Mouse (Mus musculus): ENCODE results near the gene Camk1d. TPM values are rescaled to one million over a fixed set of nuclear protein-coding genes. Genes with fewer than 3 reads are reported as not detected.

Camk1d gene
- polyA plus RNA-seq, 1 experiment = 25.6 TPM

GRCm38 (mm10) chr2:5707871-5708733 is 6.2 kb downstream of the Camk1d start:
- TF ChIP-seq CTCF (IDR thresholded peaks at IDR 0.05; ENCODE audit: borderline replicate concordance, insufficient read depth, low read depth, low read length) (no peak), POLR2A (IDR thresholded peaks at IDR 0.05; ENCODE audit: borderline replicate concordance, insufficient read depth, low read length) (no peak)
- no peak overlapping the region for H3K4me3 ChIP-seq (replicated peaks; ENCODE audit: insufficient read depth, low read depth, low read length)
- H3K27ac ChIP-seq (ENCODE audit: insufficient read depth, low read length) = no peak overlapping the region
- no peaks in the 10 kb centered on the region for H3K27me3 ChIP-seq (ENCODE audit: control insufficient read depth, insufficient read depth, low read length)
- peak; percentile 16 to 40 for DNase-seq
- peaks cover 17% of the 10 kb centered on the region for H3K4me1 ChIP-seq (ENCODE audit: control insufficient read depth, insufficient read depth, low read length)
- 61% methylated on average over 10 of the region's 10 CpGs for WGBS

- no peak overlapping the region for H3K4me3 ChIP-seq (replicated peaks; ENCODE audit: insufficient read depth, low read depth, low read length)
These were observed 7.7 kb downstream of the Camk1d start for GRCm38 (mm10) chr2:5706618-5707017.

GRCm38 (mm10) chr2:5702370-5702769 is 11.9 kb downstream of the Camk1d start:
- 93% methylated on average over 2 of the region's 2 CpGs for WGBS
- H3K27ac ChIP-seq (ENCODE audit: insufficient read depth, low read length) = no peak overlapping the region
- no peak overlapping the region for H3K4me3 ChIP-seq (replicated peaks; ENCODE audit: insufficient read depth, low read depth, low read length)
- peaks cover 4% of the 10 kb centered on the region for H3K4me1 ChIP-seq (ENCODE audit: control insufficient read depth, insufficient read depth, low read length)
- no peak for TF ChIP-seq CTCF (IDR thresholded peaks at IDR 0.05; ENCODE audit: borderline replicate concordance, insufficient read depth, low read depth, low read length)
- H3K27me3 ChIP-seq (ENCODE audit: control insufficient read depth, insufficient read depth, low read length) = no peaks in the 10 kb centered on the region
- no peak for DNase-seq

More at GRCm38 (mm10) chr2:5706618-5707017, 7.7 kb downstream of the Camk1d start:
- WGBS = 12% methylated on average over 4 of the region's 4 CpGs
- TF ChIP-seq POLR2A (IDR thresholded peaks at IDR 0.05; ENCODE audit: borderline replicate concordance, insufficient read depth, low read length) (no peak), CTCF (IDR thresholded peaks at IDR 0.05; ENCODE audit: borderline replicate concordance, insufficient read depth, low read depth, low read length) (no peak)
- H3K27ac ChIP-seq (ENCODE audit: insufficient read depth, low read length) = no peak overlapping the region; the same call in 1 of the 2 replicates
- DNase-seq = peak; percentile 55 to 76
- peaks cover 14% of the 10 kb centered on the region for H3K4me1 ChIP-seq (ENCODE audit: control insufficient read depth, insufficient read depth, low read length)
- H3K27me3 ChIP-seq (ENCODE audit: control insufficient read depth, insufficient read depth, low read length) = no peaks in the 10 kb centered on the region

- WGBS = 96% methylated on average over 3 of the region's 3 CpGs
- Histone ChIP-seq H3K27me3 (ENCODE audit: control insufficient read depth, insufficient read depth, low read length) (no peaks in the 10 kb centered on the region), H3K27ac (ENCODE audit: insufficient read depth, low read length) (no peak overlapping the region), H3K4me3 (replicated peaks; ENCODE audit: insufficient read depth, low read depth, low read length) (no peak overlapping the region), H3K4me1 (ENCODE audit: control insufficient read depth, insufficient read depth, low read length) (no peaks in the 10 kb centered on the region; the same call in none of the 2 replicates)
- DNase-seq = no peak
- TF ChIP-seq POLR2A (IDR thresholded peaks at IDR 0.05; ENCODE audit: borderline replicate concordance, insufficient read depth, low read length) (no peak), CTCF (IDR thresholded peaks at IDR 0.05; ENCODE audit: borderline replicate concordance, insufficient read depth, low read depth, low read length) (no peak)
These were observed 13.4 kb downstream of the Camk1d start for GRCm38 (mm10) chr2:5700931-5701330.

GRCm38 (mm10) chr2:5698451-5698850 is 15.9 kb downstream of the Camk1d start:
- WGBS = 72% methylated on average over 8 of the region's 8 CpGs
- H3K27me3 ChIP-seq (ENCODE audit: control insufficient read depth, insufficient read depth, low read length) = no peaks in the 10 kb centered on the region
- H3K4me3 ChIP-seq (replicated peaks; ENCODE audit: insufficient read depth, low read depth, low read length) = no peak overlapping the region
- TF ChIP-seq POLR2A (IDR thresholded peaks at IDR 0.05; ENCODE audit: borderline replicate concordance, insufficient read depth, low read length) (no peak), CTCF (IDR thresholded peaks at IDR 0.05; ENCODE audit: borderline replicate concordance, insufficient read depth, low read depth, low read length) (no peak)
- DNase-seq = no peak
- H3K4me1 ChIP-seq (ENCODE audit: control insufficient read depth, insufficient read depth, low read length) = no peaks in the 10 kb centered on the region; the same call in 1 of the 2 replicates
- no peak overlapping the region for H3K27ac ChIP-seq (ENCODE audit: insufficient read depth, low read length)

- 85% methylated on average over 9 of the region's 9 CpGs for WGBS
- DNase-seq = no peak
- H3K4me3 ChIP-seq (replicated peaks; ENCODE audit: insufficient read depth, low read depth, low read length) = no peak overlapping the region
- no peak overlapping the region for H3K27ac ChIP-seq (ENCODE audit: insufficient read depth, low read length)
- H3K4me1 ChIP-seq (ENCODE audit: control insufficient read depth, insufficient read depth, low read length) = no peaks in the 10 kb centered on the region
- TF ChIP-seq POLR2A (IDR thresholded peaks at IDR 0.05; ENCODE audit: borderline replicate concordance, insufficient read depth, low read length) = no peak
- TF ChIP-seq CTCF (IDR thresholded peaks at IDR 0.05; ENCODE audit: borderline replicate concordance, insufficient read depth, low read depth, low read length) = no peak
- no peaks in the 10 kb centered on the region for H3K27me3 ChIP-seq (ENCODE audit: control insufficient read depth, insufficient read depth, low read length)
These were observed 20.2 kb downstream of the Camk1d start for GRCm38 (mm10) chr2:5694094-5694493.

- H3K4me1 ChIP-seq (ENCODE audit: control insufficient read depth, insufficient read depth, low read length) = no peaks in the 10 kb centered on the region
- H3K27ac ChIP-seq (ENCODE audit: insufficient read depth, low read length) = no peak overlapping the region
- DNase-seq = no peak
- 72% methylated on average over 3 of the region's 3 CpGs for WGBS
- no peaks in the 10 kb centered on the region for H3K27me3 ChIP-seq (ENCODE audit: control insufficient read depth, insufficient read depth, low read length)
- TF ChIP-seq CTCF (IDR thresholded peaks at IDR 0.05; ENCODE audit: borderline replicate concordance, insufficient read depth, low read depth, low read length) (no peak), POLR2A (IDR thresholded peaks at IDR 0.05; ENCODE audit: borderline replicate concordance, insufficient read depth, low read length) (no peak)
- no peak overlapping the region for H3K4me3 ChIP-seq (replicated peaks; ENCODE audit: insufficient read depth, low read depth, low read length)
These were observed 22.6 kb downstream of the Camk1d start for GRCm38 (mm10) chr2:5691729-5692128.

- no peak for TF ChIP-seq CTCF (IDR thresholded peaks at IDR 0.05; ENCODE audit: borderline replicate concordance, insufficient read depth, low read depth, low read length)
- TF ChIP-seq POLR2A (IDR thresholded peaks at IDR 0.05; ENCODE audit: borderline replicate concordance, insufficient read depth, low read length) = no peak
- Histone ChIP-seq H3K4me1 (ENCODE audit: control insufficient read depth, insufficient read depth, low read length) (no peaks in the 10 kb centered on the region), H3K27ac (ENCODE audit: insufficient read depth, low read length) (no peak overlapping the region), H3K27me3 (ENCODE audit: control insufficient read depth, insufficient read depth, low read length) (no peaks in the 10 kb centered on the region), H3K4me3 (replicated peaks; ENCODE audit: insufficient read depth, low read depth, low read length) (no peak overlapping the region)
- WGBS = 76% methylated on average over 4 of the region's 4 CpGs
- DNase-seq = no peak
These were observed 30.9 kb downstream of the Camk1d start for GRCm38 (mm10) chr2:5683366-5683765.
